Mouse (Mus musculus): ENCODE data around the gene M1ap. TPM values are rescaled to one million over a fixed set of nuclear protein-coding genes. Genes with fewer than 3 reads are reported as not detected.

M1ap gene
- polyA plus RNA-seq, 1 experiment, result 0.58 TPM

DNA sequence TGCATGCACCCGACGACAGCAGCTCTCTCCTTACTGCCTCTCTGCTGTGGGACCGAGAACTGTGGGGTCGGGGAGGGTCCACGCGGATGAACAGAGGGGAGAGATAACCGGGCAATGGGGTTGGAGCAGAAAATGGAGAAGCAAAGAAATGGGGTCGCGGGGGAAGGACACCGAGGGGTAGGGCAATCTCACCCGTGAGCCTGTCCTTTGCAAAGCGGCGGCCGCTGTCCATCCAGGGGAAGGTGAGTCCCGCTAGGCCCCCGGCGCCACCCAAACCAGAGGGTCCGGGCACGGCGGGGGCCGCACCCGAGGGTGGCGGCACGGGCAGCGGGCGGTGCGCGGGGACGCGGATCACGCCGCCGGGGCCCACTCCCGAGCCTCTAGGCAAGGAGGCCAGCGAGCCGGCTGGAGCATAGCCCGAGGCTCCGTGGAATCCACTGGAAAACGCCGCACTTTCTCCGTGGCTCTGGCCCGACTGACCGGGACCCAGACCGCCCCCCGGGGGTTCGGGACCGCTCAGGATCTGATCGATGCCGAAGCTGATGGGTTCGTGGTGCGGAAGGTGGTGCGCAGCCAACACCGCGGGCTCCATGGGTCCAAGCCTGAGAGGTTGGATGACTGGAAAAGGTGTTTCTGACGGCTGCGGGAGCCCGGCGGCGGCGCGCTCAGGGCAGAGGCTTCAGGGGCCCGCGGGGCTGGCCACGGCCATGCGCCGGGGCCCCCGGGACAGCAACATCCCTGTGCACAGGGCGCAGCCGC is 123.0 kb downstream of the M1ap start:
- peaks cover 45% of the 10 kb centered on the region for H3K27me3 ChIP-seq (ENCODE audit: control insufficient read depth, insufficient read depth, low read length)
- peaks cover 30% of the 10 kb centered on the region for H3K4me1 ChIP-seq (replicated peaks; ENCODE audit: control insufficient read depth, insufficient read depth, low read length)
- no peaks in the 10 kb centered on the region for H3K36me3 ChIP-seq (ENCODE audit: control insufficient read depth, insufficient read depth, low read length)
- H3K4me3 ChIP-seq (ENCODE audit: control insufficient read depth, insufficient read depth, low read length), result no peak overlapping the region
- DNase-seq, result no peak
- TF ChIP-seq POLR2A (IDR thresholded peaks at IDR 0.05; ENCODE audit: control insufficient read depth, extremely low read depth, insufficient read depth, low read length, poor library complexity), result no peak
- TF ChIP-seq CTCF (IDR thresholded peaks at IDR 0.05; ENCODE audit: borderline replicate concordance, control insufficient read depth, extremely low read depth, insufficient read depth, low read length, poor library complexity), result no peak
- H3K27ac ChIP-seq (ENCODE audit: control insufficient read depth, insufficient read depth, low read length), result no peak overlapping the region
- WGBS, result 5% methylated on average over 69 of the region's 69 CpGs

DNA sequence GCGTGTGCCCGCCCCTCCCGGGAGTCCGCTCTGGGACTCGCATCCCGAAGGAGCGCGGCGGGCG is 123.4 kb downstream of the M1ap start, which contains the start of gene Tlx2:
Gene Tlx2, minus strand, starts transcription at position 47 of the 64 bp plus-strand sequence.
- Histone ChIP-seq H3K27ac (ENCODE audit: control insufficient read depth, insufficient read depth, low read length) (no peak within 1 kb of the TSS), H3K4me1 (replicated peaks; ENCODE audit: control insufficient read depth, insufficient read depth, low read length) (peaks cover 30% of the 10 kb centered on the region), H3K36me3 (ENCODE audit: control insufficient read depth, insufficient read depth, low read length) (no peaks in the 10 kb centered on the region), H3K4me3 (ENCODE audit: control insufficient read depth, insufficient read depth, low read length) (no peak within 1 kb of the TSS), H3K27me3 (ENCODE audit: control insufficient read depth, insufficient read depth, low read length) (peaks cover 45% of the 10 kb centered on the region)
- DNase-seq, result no peak
- WGBS, result 4% methylated on average over 10 of the region's 10 CpGs
- TF ChIP-seq CTCF (IDR thresholded peaks at IDR 0.05; ENCODE audit: borderline replicate concordance, control insufficient read depth, extremely low read depth, insufficient read depth, low read length, poor library complexity), result no peak
- TF ChIP-seq POLR2A (IDR thresholded peaks at IDR 0.05; ENCODE audit: control insufficient read depth, extremely low read depth, insufficient read depth, low read length, poor library complexity), result no peak

DNA sequence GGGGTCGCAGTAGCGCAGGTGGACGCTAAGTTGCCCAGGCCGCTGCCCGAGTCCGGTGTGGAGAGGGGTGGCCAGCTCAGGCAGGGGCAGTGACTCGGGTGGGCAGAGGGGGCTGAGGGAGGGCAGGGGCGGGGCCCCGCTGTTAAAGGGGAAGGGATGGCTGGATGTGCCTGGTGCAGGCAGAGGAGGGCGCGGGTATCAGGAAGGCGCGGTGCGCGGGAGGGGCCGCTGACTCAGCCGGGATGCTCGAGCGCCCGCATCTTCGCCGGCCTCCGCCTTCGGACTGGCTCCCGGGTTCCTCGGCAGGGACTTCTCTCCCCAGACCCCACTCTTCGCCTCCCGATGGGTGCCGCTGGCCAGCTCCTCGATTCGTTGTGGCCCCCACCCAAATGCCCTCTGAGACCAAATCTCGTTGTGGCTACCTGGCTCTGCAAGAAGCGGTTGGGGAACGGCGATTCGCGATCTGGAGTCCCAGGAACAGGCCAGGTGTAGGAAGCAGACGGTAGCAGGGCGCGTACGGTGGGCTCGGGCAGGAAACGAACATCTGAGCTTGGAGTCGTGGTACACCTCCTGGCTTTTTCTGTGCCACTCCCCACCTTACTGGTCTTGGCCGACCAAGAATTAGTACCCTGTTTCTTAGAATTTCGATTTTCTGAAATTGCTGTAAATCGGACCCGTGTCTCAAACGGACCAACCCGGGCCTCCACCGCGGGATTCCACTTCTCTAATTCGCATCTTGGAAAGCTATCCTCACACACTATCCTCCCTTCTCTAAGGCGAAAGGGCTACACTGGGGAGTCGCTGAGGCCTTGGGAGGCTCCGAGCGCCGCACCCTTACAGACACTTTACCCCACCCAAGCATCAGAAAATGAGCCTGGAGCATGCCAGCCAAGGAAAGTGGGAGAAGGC is 123.9 kb downstream of the M1ap start:
- no peak for TF ChIP-seq POLR2A (IDR thresholded peaks at IDR 0.05; ENCODE audit: control insufficient read depth, extremely low read depth, insufficient read depth, low read length, poor library complexity)
- no peak for TF ChIP-seq CTCF (IDR thresholded peaks at IDR 0.05; ENCODE audit: borderline replicate concordance, control insufficient read depth, extremely low read depth, insufficient read depth, low read length, poor library complexity)
- Histone ChIP-seq H3K36me3 (ENCODE audit: control insufficient read depth, insufficient read depth, low read length) (no peaks in the 10 kb centered on the region), H3K27me3 (ENCODE audit: control insufficient read depth, insufficient read depth, low read length) (peaks cover 45% of the 10 kb centered on the region), H3K27ac (ENCODE audit: control insufficient read depth, insufficient read depth, low read length) (no peak overlapping the region), H3K4me1 (replicated peaks; ENCODE audit: control insufficient read depth, insufficient read depth, low read length) (peaks cover 30% of the 10 kb centered on the region), H3K4me3 (ENCODE audit: control insufficient read depth, insufficient read depth, low read length) (no peak overlapping the region)
- 4% methylated on average over 55 of the region's 58 CpGs for WGBS
- DNase-seq, result no peak

DNA sequence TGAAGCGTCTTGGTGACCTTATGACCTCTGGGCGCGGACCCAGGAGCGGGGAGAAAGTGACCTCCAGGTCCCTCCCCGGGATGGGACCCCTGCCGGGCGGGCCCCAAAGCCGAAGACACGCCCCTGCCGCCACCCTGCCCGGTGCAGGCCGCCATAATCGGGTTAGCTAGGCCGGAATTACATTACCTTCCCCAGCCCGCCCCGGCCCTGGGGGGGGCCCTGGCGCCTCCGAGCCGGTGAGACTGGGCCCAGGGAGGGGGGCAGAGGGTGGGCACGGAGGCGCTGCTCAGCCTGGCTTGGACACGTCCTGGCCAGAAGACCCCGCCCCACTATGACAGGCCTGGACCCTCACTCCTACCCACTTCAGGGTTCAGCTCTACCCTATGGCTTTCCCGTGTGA is 124.5 kb downstream of the M1ap start:
- Histone ChIP-seq H3K4me1 (replicated peaks; ENCODE audit: control insufficient read depth, insufficient read depth, low read length) (peaks cover 25% of the 10 kb centered on the region), H3K27me3 (ENCODE audit: control insufficient read depth, insufficient read depth, low read length) (peaks cover 45% of the 10 kb centered on the region), H3K36me3 (ENCODE audit: control insufficient read depth, insufficient read depth, low read length) (no peaks in the 10 kb centered on the region), H3K27ac (ENCODE audit: control insufficient read depth, insufficient read depth, low read length) (no peak overlapping the region), H3K4me3 (ENCODE audit: control insufficient read depth, insufficient read depth, low read length) (no peak overlapping the region)
- TF ChIP-seq CTCF (IDR thresholded peaks at IDR 0.05; ENCODE audit: borderline replicate concordance, control insufficient read depth, extremely low read depth, insufficient read depth, low read length, poor library complexity), result no peak
- WGBS, result 7% methylated on average over 24 of the region's 24 CpGs
- DNase-seq, result no peak

DNA sequence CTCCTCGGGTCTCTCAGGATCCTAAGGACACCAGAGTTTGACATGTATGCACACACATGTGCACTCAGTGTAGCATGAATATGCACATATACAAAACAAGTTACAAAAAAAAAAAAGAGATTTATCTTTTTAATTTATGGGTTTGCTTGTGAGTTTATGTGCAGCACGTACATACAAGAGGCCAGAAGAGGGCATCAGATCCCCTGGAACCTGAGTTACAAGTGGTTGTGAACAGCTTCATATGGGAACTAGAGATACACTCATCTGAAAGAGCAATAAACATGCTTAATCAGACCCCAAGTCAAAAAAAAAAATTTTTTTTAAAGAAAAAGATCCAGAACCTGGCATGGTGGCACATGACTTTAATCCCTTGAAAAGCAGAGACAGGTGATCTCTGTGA is 128.3 kb downstream of the M1ap start:
- H3K27me3 ChIP-seq (ENCODE audit: control insufficient read depth, insufficient read depth, low read length), result peaks cover 24% of the 10 kb centered on the region

DNA sequence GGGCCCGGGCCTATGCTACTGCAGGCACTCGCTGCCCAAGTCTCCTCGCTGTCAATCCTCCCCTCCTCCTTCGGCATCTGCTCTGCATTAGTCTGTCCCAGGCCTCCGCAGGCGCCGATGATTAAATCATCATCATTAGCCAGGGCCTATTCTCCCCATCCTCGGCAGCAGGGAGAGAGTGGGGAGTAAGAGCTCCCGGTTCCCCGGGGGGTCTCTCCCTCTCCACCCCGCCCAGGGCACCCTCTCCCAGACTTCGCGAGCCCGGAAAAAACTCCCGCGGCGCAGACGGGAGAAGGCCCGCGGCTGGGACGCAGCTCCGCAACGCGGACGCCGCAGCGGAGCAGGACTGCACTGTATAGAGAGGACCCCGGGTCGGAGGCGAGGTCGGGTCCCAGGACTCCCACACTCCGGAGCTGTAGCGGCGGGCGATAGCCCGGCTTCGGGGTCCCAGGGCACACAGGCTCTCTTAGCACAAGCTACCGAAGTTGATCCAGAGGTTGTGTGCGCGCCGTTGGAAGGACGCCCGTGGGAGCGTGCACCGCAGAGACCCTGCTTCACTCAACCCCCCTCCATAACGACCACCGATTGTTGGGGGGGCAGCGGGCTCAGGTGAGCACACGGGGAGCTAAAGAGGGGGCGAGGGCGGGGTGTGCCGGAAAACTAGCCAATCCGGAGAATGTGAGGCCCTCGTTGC is 131.1 kb downstream of the M1ap start, which contains the start of gene Pcgf1:
Gene Pcgf1, plus strand, starts transcription at position 240 of the 694 bp plus-strand sequence.
- Histone ChIP-seq H3K36me3 (ENCODE audit: control insufficient read depth, insufficient read depth, low read length) (no peaks in the 10 kb centered on the region), H3K27me3 (ENCODE audit: control insufficient read depth, insufficient read depth, low read length) (no peaks in the 10 kb centered on the region; the same call in 1 of the 2 replicates), H3K27ac (ENCODE audit: control insufficient read depth, insufficient read depth, low read length) (0 out of 2 replicates have a peak within 1 kb of the TSS, but pooled peaks have one; percentile 2), H3K4me3 (ENCODE audit: control insufficient read depth, insufficient read depth, low read length) (peak within 1 kb of the TSS; percentile 54), H3K4me1 (replicated peaks; ENCODE audit: control insufficient read depth, insufficient read depth, low read length) (peaks cover 11% of the 10 kb centered on the region)
- TF ChIP-seq POLR2A (IDR thresholded peaks at IDR 0.05; ENCODE audit: control insufficient read depth, extremely low read depth, insufficient read depth, low read length, poor library complexity) (no peak), CTCF (IDR thresholded peaks at IDR 0.05; ENCODE audit: borderline replicate concordance, control insufficient read depth, extremely low read depth, insufficient read depth, low read length, poor library complexity) (no peak)
- WGBS, result 1% methylated on average over 54 of the region's 54 CpGs
- no peak for DNase-seq

More for the DNA sequence above, 128.3 kb downstream of the M1ap start:
- Histone ChIP-seq H3K4me1 (replicated peaks; ENCODE audit: control insufficient read depth, insufficient read depth, low read length) (peaks cover 23% of the 10 kb centered on the region), H3K4me3 (ENCODE audit: control insufficient read depth, insufficient read depth, low read length) (no peak overlapping the region), H3K36me3 (ENCODE audit: control insufficient read depth, insufficient read depth, low read length) (no peaks in the 10 kb centered on the region), H3K27ac (ENCODE audit: control insufficient read depth, insufficient read depth, low read length) (no peak overlapping the region)
- TF ChIP-seq CTCF (IDR thresholded peaks at IDR 0.05; ENCODE audit: borderline replicate concordance, control insufficient read depth, extremely low read depth, insufficient read depth, low read length, poor library complexity), result no peak
- no peak for TF ChIP-seq POLR2A (IDR thresholded peaks at IDR 0.05; ENCODE audit: control insufficient read depth, extremely low read depth, insufficient read depth, low read length, poor library complexity)
- 15% methylated on average over 2 of the region's 2 CpGs for WGBS
- DNase-seq, result no peak
